Mouse (Mus musculus): ENCODE measurements around the gene Msi2.

GRCm38 (mm10) chr11:88414157-88414870 is 304.0 kb downstream of the Msi2 start:
- no peak for TF ChIP-seq POLR2A (IDR thresholded peaks at IDR 0.05; ENCODE audit: insufficient read depth, low read depth, low read length)
- TF ChIP-seq CTCF (IDR thresholded peaks at IDR 0.05; ENCODE audit: insufficient read depth, low read depth, low read length), result no peak

Data from olfactory bulb, adult 2 months (tissue).